Mouse (Mus musculus) cerebellum, postnatal 25 days (tissue): ENCODE results near the gene Phactr4.

Experiments
- DNase-seq, 2 experiments: peaks; one replicate each; pipeline ENCODE4 v3.0.0; 2021; ENCODE audit warnings: mixed read lengths in 2 of 2

Phactr4 gene

GRCm38 (mm10) chr4:132329835-132330354 is 92.4 kb downstream of the Phactr4 start:
- no peak for DNase-seq

- DNase-seq, result peak; percentile 88 to 95
These were observed 93.0 kb downstream of the Phactr4 start, which contains the start of gene Trnau1ap for GRCm38 (mm10) chr4:132329115-132329834. Trnau1ap (minus strand) TSS chr4:132329538.

- DNase-seq, result no peak
These were observed 93.8 kb downstream of the Phactr4 start for GRCm38 (mm10) chr4:132328391-132328982.

DNA sequence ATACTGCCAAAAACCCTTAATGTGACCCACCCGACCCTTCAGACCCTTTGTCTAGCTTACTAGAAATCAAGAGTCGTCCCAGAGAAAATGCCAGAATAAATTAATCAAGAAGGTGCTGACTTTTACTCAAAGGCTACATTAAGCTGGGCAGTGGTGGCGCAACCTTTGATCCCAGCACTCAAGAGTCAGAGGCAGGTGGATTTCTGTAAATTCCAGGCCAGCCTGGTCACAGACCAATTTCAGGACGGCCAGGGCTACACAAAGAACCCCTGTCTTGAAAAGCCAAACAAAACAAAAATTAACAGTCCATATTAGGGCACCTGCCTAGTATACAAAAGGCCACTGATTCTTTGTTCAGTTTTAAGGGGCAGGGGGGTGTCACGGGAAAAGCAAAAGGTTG is 95.8 kb downstream of the Phactr4 start:
- no peak for DNase-seq

- DNase-seq, result no peak
These were observed 106.6 kb downstream of the Phactr4 start for GRCm38 (mm10) chr4:132315711-132316110.

- DNase-seq, result no peak
These were observed 109.7 kb downstream of the Phactr4 start for GRCm38 (mm10) chr4:132312627-132313026.

DNA sequence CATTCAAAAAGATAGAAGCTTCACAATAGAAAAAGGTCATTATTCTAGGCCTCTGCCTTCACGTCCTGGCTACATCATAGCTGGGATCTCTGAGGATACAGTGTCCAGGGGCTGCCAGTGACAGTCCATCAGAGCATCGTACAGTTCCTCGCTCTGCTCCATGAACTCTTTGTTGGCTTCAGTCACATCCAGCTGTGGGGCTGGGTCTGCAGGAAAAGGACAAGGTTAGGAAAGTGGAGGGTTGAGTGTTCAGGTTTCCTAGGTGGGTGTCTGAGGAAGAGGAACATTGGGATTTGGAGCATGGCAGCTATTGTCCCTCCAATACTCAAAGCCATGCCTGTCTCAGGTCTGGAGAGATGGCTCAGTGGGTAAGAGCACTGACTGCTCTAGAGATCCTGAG is 110.5 kb downstream of the Phactr4 start:
- no peak for DNase-seq

- no peak for DNase-seq
These were observed 111.1 kb downstream of the Phactr4 start for GRCm38 (mm10) chr4:132311209-132311608.

DNA sequence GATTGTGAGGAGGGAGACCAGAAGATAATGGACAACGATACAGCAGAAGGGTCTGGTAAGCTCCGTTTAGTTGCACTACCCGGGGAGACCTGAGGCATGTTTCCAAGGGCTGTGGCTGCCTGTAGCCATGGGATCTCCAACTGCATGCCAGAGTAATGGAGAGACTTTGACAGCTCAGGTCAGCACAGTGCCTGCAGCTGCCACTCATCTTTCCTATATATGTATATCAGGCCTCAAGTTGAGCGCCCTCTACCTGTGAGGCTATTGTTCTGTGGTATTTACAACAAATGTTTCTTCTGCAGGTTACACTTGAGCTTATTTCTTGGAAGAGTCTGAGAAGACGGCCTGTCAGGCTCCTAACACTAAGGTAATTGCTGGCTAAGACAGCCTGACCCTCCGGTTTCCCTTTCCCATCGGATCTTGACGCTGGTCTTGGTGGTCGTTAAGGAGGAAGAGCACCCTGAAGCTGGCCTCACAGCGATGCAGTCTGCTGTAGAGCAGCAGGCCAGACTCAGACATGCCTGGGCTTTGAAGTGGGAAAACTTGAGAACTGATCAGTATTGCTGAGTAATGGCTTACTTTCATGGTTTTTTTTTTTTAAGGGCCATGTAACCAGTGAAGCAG is 112.3 kb downstream of the Phactr4 start:
- peak; percentile 31 to 43 for DNase-seq

DNA sequence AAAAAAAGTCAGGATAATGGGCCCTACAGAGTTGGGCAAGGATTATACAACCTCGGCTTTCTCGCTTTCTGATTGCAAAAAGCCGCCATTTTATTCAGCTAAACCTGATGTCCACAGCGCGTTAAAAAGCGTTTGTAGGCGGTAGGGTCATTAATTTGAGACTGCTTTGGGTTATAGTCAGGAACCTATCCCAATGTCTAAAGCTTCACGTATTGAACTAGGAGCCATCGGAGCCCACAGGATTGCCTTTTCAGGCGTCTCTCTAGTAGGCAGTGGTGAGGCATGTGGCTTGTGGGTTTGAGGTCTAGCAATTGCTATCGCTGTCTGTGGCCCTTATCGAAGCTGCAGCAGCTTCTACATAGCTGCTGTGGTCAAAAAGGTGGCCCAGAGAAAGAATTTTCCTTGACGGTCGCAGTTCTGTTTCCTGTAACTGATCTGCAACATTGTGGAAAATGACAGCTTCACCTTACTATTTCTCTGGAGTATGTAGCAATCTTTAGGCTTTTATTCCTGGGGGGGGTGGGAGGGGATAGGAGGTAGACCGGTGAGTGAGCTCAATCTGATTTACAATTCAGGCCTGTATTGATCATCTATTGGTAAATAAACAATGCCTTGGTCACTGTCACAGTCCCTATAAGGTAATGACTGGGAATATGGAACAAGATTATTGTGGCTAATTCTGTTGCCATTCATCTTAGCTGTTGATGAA is 113.0 kb downstream of the Phactr4 start:
- peak; percentile 38 to 42 for DNase-seq

DNA sequence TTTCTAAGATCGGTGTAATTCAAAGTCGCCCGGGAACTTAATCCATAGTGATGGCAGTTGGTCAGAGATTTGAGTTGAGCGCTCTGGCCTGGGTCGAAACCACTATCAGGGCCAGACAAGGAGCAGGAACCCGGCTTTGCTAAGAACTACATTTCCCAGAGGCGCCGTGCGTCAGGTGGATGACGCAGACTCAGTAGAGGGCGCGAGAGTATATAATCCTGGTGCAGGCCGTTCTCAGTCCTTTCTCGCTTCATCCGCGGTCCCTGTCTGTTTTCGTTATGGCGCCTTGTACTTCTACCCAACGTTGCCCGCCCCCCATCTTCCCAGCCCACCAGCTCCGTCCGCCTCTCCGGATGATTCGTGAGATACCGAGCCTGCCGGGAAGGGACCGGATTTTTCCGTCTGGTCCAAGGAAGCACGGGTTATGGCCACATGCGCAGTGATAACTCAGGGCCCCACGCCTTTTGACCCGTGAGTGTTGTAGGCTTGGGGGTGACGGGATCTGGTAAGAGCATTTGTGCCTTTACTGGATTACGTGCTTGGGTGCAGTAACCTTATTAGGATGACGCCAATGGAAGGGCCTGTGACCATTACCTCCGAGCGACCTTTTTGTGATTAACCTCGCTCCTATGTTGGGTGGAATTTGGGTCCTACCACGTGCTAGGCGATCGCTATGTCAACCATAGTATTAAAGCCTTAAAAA is 113.7 kb downstream of the Phactr4 start:
- DNase-seq, result peak; percentile 91 to 92

DNA sequence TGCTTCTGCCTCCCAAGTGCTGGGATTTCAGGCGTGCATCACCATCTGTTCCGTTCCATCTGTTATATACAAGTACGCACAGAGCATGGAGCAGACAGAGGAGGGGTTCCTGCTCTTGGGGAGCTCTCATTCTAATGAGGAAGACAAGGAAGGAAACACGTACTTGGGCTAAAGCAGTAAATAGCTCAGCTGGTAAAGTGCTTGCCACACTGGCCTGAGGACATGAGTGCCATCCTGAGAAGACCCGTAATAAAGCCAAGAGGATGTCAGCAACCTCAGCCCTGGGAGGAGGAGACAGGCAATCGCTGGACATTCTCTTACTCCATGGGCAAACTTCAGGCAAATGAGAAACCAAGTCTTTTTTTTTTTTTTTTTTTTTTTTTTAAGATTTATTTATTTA is 116.3 kb downstream of the Phactr4 start:
- DNase-seq, result no peak
